Mouse (Mus musculus): ENCODE results near the gene Adamts5. TPM values are rescaled to one million over a fixed set of nuclear protein-coding genes. Genes with fewer than 3 reads are reported as not detected.

Adamts5 gene
- polyA plus RNA-seq, 1 experiment from 2014 or later, result 0.53 TPM

GRCm38 (mm10) chr16:85898816-85899215 lies 2.8 kb downstream of the Adamts5 start:
- Histone ChIP-seq H3K9ac (ENCODE audit: low read depth, low read length) (no peak overlapping the region), H3K27ac (ENCODE audit: low read depth, low read length) (no peak overlapping the region), H3K9me3 (ENCODE audit: control insufficient read depth, low read length) (no peaks in the 10 kb centered on the region), H3K27me3 (replicated peaks; ENCODE audit: control insufficient read depth, insufficient read depth, low read length) (peaks cover 40% of the 10 kb centered on the region), H3K4me2 (no peak overlapping the region), H3K4me3 (ENCODE audit: low read depth, low read length) (no peak overlapping the region; the same call in 1 of the 2 replicates), H3K4me1 (replicated peaks; ENCODE audit: control insufficient read depth, insufficient read depth, low read length) (peaks cover 6% of the 10 kb centered on the region; the same call in 1 of the 2 replicates), H3K36me3 (ENCODE audit: control insufficient read depth, insufficient read depth, low read length) (no peaks in the 10 kb centered on the region)
- DNase-seq (ENCODE audit: low spot score) (no peak), ATAC-seq (replicated peaks; ENCODE audit: low FRiP score) (no peak)
- 69% methylated on average over 10 of the region's 10 CpGs for WGBS

GRCm38 (mm10) chr16:85898391-85898790 lies 3.2 kb downstream of the Adamts5 start:
- no peaks in the 10 kb centered on the region for H3K9me3 ChIP-seq (ENCODE audit: control insufficient read depth, low read length)
- no peak for ATAC-seq (replicated peaks; ENCODE audit: low FRiP score)
- no peak for DNase-seq (ENCODE audit: low spot score)
- no peak overlapping the region for H3K4me2 ChIP-seq
- H3K9ac ChIP-seq (ENCODE audit: low read depth, low read length), result no peak overlapping the region
- no peaks in the 10 kb centered on the region for H3K36me3 ChIP-seq (ENCODE audit: control insufficient read depth, insufficient read depth, low read length)
- peaks cover 40% of the 10 kb centered on the region for H3K27me3 ChIP-seq (replicated peaks; ENCODE audit: control insufficient read depth, insufficient read depth, low read length)
- 54% methylated on average over 4 of the region's 4 CpGs for WGBS
- no peak overlapping the region for H3K27ac ChIP-seq (ENCODE audit: low read depth, low read length)
- H3K4me3 ChIP-seq (ENCODE audit: low read depth, low read length), result no peak overlapping the region
- peaks cover 6% of the 10 kb centered on the region; the same call in 1 of the 2 replicates for H3K4me1 ChIP-seq (replicated peaks; ENCODE audit: control insufficient read depth, insufficient read depth, low read length)

GRCm38 (mm10) chr16:85897854-85898253 lies 3.8 kb downstream of the Adamts5 start:
- Histone ChIP-seq H3K27ac (ENCODE audit: low read depth, low read length) (no peak overlapping the region), H3K4me3 (ENCODE audit: low read depth, low read length) (no peak overlapping the region), H3K9ac (ENCODE audit: low read depth, low read length) (no peak overlapping the region), H3K27me3 (replicated peaks; ENCODE audit: control insufficient read depth, insufficient read depth, low read length) (peaks cover 40% of the 10 kb centered on the region), H3K4me2 (no peak overlapping the region), H3K4me1 (replicated peaks; ENCODE audit: control insufficient read depth, insufficient read depth, low read length) (peaks cover 6% of the 10 kb centered on the region; the same call in 1 of the 2 replicates), H3K36me3 (ENCODE audit: control insufficient read depth, insufficient read depth, low read length) (no peaks in the 10 kb centered on the region), H3K9me3 (ENCODE audit: control insufficient read depth, low read length) (no peaks in the 10 kb centered on the region)
- DNase-seq (ENCODE audit: low spot score), result no peak
- ATAC-seq (replicated peaks; ENCODE audit: low FRiP score), result no peak
- WGBS, result 89% methylated on average over 3 of the region's 3 CpGs

- Histone ChIP-seq H3K4me3 (ENCODE audit: low read depth, low read length) (no peak overlapping the region), H3K9ac (ENCODE audit: low read depth, low read length) (no peak overlapping the region), H3K9me3 (ENCODE audit: control insufficient read depth, low read length) (no peaks in the 10 kb centered on the region), H3K27me3 (replicated peaks; ENCODE audit: control insufficient read depth, insufficient read depth, low read length) (peaks cover 24% of the 10 kb centered on the region), H3K4me2 (no peak overlapping the region), H3K36me3 (ENCODE audit: control insufficient read depth, insufficient read depth, low read length) (no peaks in the 10 kb centered on the region), H3K4me1 (replicated peaks; ENCODE audit: control insufficient read depth, insufficient read depth, low read length) (peaks cover 6% of the 10 kb centered on the region; the same call in 1 of the 2 replicates), H3K27ac (ENCODE audit: low read depth, low read length) (no peak overlapping the region)
- DNase-seq (ENCODE audit: low spot score), result no peak
- 78% methylated on average over 4 of the region's 4 CpGs for WGBS
- no peak for ATAC-seq (replicated peaks; ENCODE audit: low FRiP score)
Measured at GRCm38 (mm10) chr16:85895948-85896347, 5.7 kb downstream of the Adamts5 start.

GRCm38 (mm10) chr16:85889778-85890177 lies 11.8 kb downstream of the Adamts5 start:
- no peak for ATAC-seq (replicated peaks; ENCODE audit: low FRiP score)

GRCm38 (mm10) chr16:85887289-85888051 lies 14.2 kb downstream of the Adamts5 start:
- Histone ChIP-seq H3K4me3 (ENCODE audit: low read depth, low read length) (no peak overlapping the region), H3K4me2 (no peak overlapping the region), H3K9ac (ENCODE audit: low read depth, low read length) (no peak overlapping the region), H3K27me3 (replicated peaks; ENCODE audit: control insufficient read depth, insufficient read depth, low read length) (no peaks in the 10 kb centered on the region), H3K4me1 (replicated peaks; ENCODE audit: control insufficient read depth, insufficient read depth, low read length) (no peaks in the 10 kb centered on the region), H3K36me3 (ENCODE audit: control insufficient read depth, insufficient read depth, low read length) (no peaks in the 10 kb centered on the region), H3K9me3 (ENCODE audit: control insufficient read depth, low read length) (no peaks in the 10 kb centered on the region), H3K27ac (ENCODE audit: low read depth, low read length) (no peak overlapping the region)
- ATAC-seq (replicated peaks; ENCODE audit: low FRiP score) (no peak), DNase-seq (ENCODE audit: low spot score) (no peak)
- WGBS, result 78% methylated on average over 13 of the region's 13 CpGs

More at GRCm38 (mm10) chr16:85889778-85890177, 11.8 kb downstream of the Adamts5 start:
- Histone ChIP-seq H3K4me3 (ENCODE audit: low read depth, low read length) (no peak overlapping the region), H3K9me3 (ENCODE audit: control insufficient read depth, low read length) (no peaks in the 10 kb centered on the region), H3K27ac (ENCODE audit: low read depth, low read length) (no peak overlapping the region), H3K9ac (ENCODE audit: low read depth, low read length) (no peak overlapping the region), H3K4me2 (no peak overlapping the region), H3K4me1 (replicated peaks; ENCODE audit: control insufficient read depth, insufficient read depth, low read length) (no peaks in the 10 kb centered on the region), H3K36me3 (ENCODE audit: control insufficient read depth, insufficient read depth, low read length) (no peaks in the 10 kb centered on the region), H3K27me3 (replicated peaks; ENCODE audit: control insufficient read depth, insufficient read depth, low read length) (no peaks in the 10 kb centered on the region)
- no peak for DNase-seq (ENCODE audit: low spot score)
- WGBS, result 63% methylated on average over 5 of the region's 5 CpGs

- Histone ChIP-seq H3K36me3 (ENCODE audit: control insufficient read depth, insufficient read depth, low read length) (no peaks in the 10 kb centered on the region), H3K9me3 (ENCODE audit: control insufficient read depth, low read length) (no peaks in the 10 kb centered on the region), H3K9ac (ENCODE audit: low read depth, low read length) (no peak overlapping the region), H3K27ac (ENCODE audit: low read depth, low read length) (no peak overlapping the region), H3K4me2 (no peak overlapping the region), H3K4me3 (ENCODE audit: low read depth, low read length) (no peak overlapping the region), H3K4me1 (replicated peaks; ENCODE audit: control insufficient read depth, insufficient read depth, low read length) (no peaks in the 10 kb centered on the region), H3K27me3 (replicated peaks; ENCODE audit: control insufficient read depth, insufficient read depth, low read length) (no peaks in the 10 kb centered on the region)
- no peak for ATAC-seq (replicated peaks; ENCODE audit: low FRiP score)
- 85% methylated on average over 7 of the region's 7 CpGs for WGBS
- no peak for DNase-seq (ENCODE audit: low spot score)
Measured at GRCm38 (mm10) chr16:85879075-85879474, 22.6 kb downstream of the Adamts5 start.

- Histone ChIP-seq H3K4me1 (replicated peaks; ENCODE audit: control insufficient read depth, insufficient read depth, low read length) (no peaks in the 10 kb centered on the region), H3K4me2 (no peak overlapping the region), H3K4me3 (ENCODE audit: low read depth, low read length) (no peak overlapping the region), H3K27me3 (replicated peaks; ENCODE audit: control insufficient read depth, insufficient read depth, low read length) (no peaks in the 10 kb centered on the region), H3K36me3 (ENCODE audit: control insufficient read depth, insufficient read depth, low read length) (no peaks in the 10 kb centered on the region), H3K9ac (ENCODE audit: low read depth, low read length) (no peak overlapping the region), H3K27ac (ENCODE audit: low read depth, low read length) (no peak overlapping the region), H3K9me3 (ENCODE audit: control insufficient read depth, low read length) (no peaks in the 10 kb centered on the region)
- DNase-seq (ENCODE audit: low spot score), result no peak
- 79% methylated on average over 3 of the region's 3 CpGs for WGBS
- ATAC-seq (replicated peaks; ENCODE audit: low FRiP score), result no peak
Measured at GRCm38 (mm10) chr16:85874141-85874540, 27.5 kb downstream of the Adamts5 start.

- Histone ChIP-seq H3K27ac (ENCODE audit: low read depth, low read length) (no peak overlapping the region), H3K27me3 (replicated peaks; ENCODE audit: control insufficient read depth, insufficient read depth, low read length) (no peaks in the 10 kb centered on the region), H3K9me3 (ENCODE audit: control insufficient read depth, low read length) (no peaks in the 10 kb centered on the region), H3K4me3 (ENCODE audit: low read depth, low read length) (no peak overlapping the region), H3K36me3 (ENCODE audit: control insufficient read depth, insufficient read depth, low read length) (no peaks in the 10 kb centered on the region), H3K4me1 (replicated peaks; ENCODE audit: control insufficient read depth, insufficient read depth, low read length) (no peaks in the 10 kb centered on the region), H3K9ac (ENCODE audit: low read depth, low read length) (no peak overlapping the region), H3K4me2 (no peak overlapping the region)
- DNase-seq (ENCODE audit: low spot score) (no peak), ATAC-seq (replicated peaks; ENCODE audit: low FRiP score) (no peak)
- 68% methylated on average over 2 of the region's 2 CpGs for WGBS
Measured at GRCm38 (mm10) chr16:85871971-85872370, 29.7 kb downstream of the Adamts5 start.

All from liver, embryonic 11.5 days (tissue).